Mouse (Mus musculus) liver, embryonic 12.5 days (tissue): ENCODE results near the gene Ankrd34b. TPM values are rescaled to one million over a fixed set of nuclear protein-coding genes. Genes with fewer than 3 reads are reported as not detected.

ENCODE experiments used
- polyA plus RNA-seq: library from polyadenylated mRNA; unstranded; fragments of >200 nt; fragmentation: Nextera tagmentation; extraction: Ambion mirVana; gene quantifications from 2 replicates; pipeline ENCODE4 v1.2.1, GENCODE M21; 2016

Gene Ankrd34b
- polyA plus RNA-seq, 1 experiment from 2014 or later = not detected

Other genes starting within 250 kb of the Ankrd34b start
- gene Gm20379, start 119.9 kb upstream of the Ankrd34b start, polyA plus RNA-seq = 0.50 and 0.61 TPM in 2 replicates
- gene Dhfr, start 71.2 kb upstream of the Ankrd34b start, polyA plus RNA-seq = 19.3 and 19.9 TPM in 2 replicates
- gene Msh3, start 70.9 kb upstream of the Ankrd34b start, polyA plus RNA-seq = 15.8 and 18.1 TPM in 2 replicates
- gene Fam151b, start 58.1 kb downstream of the Ankrd34b start, polyA plus RNA-seq = 0.19 TPM in 1 of 2 replicates, not detected in the other
- gene Zfyve16, start 105.0 kb downstream of the Ankrd34b start, polyA plus RNA-seq = 3.0 and 3.1 TPM in 2 replicates
- gene Spz1, start 150.3 kb downstream of the Ankrd34b start, polyA plus RNA-seq = not detected in 2 replicates
- gene Serinc5, start 185.2 kb downstream of the Ankrd34b start, polyA plus RNA-seq = 26.7 and 27.6 TPM in 2 replicates